In genomic region chr2:122313536-122313935, GRCm38 (mm10) we compare ENCODE assay signal across 10 mouse cellular contexts. TPM values are rescaled to one million over a fixed set of nuclear protein-coding genes. Genes with fewer than 3 reads are reported as not detected.
DNase-seq lines count a peak whose midpoint lies in the region; ATAC-seq and TF ChIP-seq lines count a peak whose summit lies in the region.
"Had no signal": no experiment of that assay in that cellular context is flagged by ENCODE, and none has a peak within 500 bp of the region (broad histone marks: within the 10 kb centered on the region; RNA-seq: fewer than 3 reads in every experiment).

Duoxa1 (minus strand) TSS chr2:122313730.

- TF ChIP-seq POLR2A in kidney, adult 2 months (IDR thresholded peaks at IDR 0.05; ENCODE audit: low read depth, low read length): no peak

- no peak for DNase-seq in layer of hippocampus, adult 2 months (ENCODE audit: low spot score in 2 of 2)
- DNase-seq in layer of hippocampus, postnatal 25 days (ENCODE audit: extremely low spot score in 1 of 2, low spot score in 1 of 2): no peak
- DNase-seq in neural tube, embryonic 11.5 days (ENCODE audit: low spot score): no peak
- DNase-seq in layer of hippocampus, postnatal 14 days (ENCODE audit: low spot score in 2 of 2): no peak
- DNase-seq in cerebellum, adult 11-12 months: no peak
- no peak for DNase-seq in kidney, adult 2 months
- DNase-seq: right cerebral cortex, postnatal 4 days had no signal

- 0 out of 2 replicates have a peak within 1 kb of the TSS, but pooled peaks have one; percentile 21 for H3K9ac ChIP-seq in embryonic facial prominence, embryonic 15.5 days
- H3K9ac ChIP-seq in intestine, embryonic 16.5 days (ENCODE audit: low read depth, low read length): 0 out of 2 replicates have a peak within 1 kb of the TSS, but pooled peaks have one; percentile 32
- H3K9ac ChIP-seq in neural tube, embryonic 11.5 days (ENCODE audit: low read length): no peak within 1 kb of the TSS

- no peak within 1 kb of the TSS for H3K27ac ChIP-seq in layer of hippocampus, adult 2 months
- H3K27ac ChIP-seq in embryonic facial prominence, embryonic 15.5 days (replicated peaks): no peak within 1 kb of the TSS
- H3K27ac ChIP-seq in intestine, embryonic 16.5 days (ENCODE audit: low read length): no peak within 1 kb of the TSS
- H3K27ac ChIP-seq in neural tube, embryonic 11.5 days (ENCODE audit: low read depth, low read length): no peak within 1 kb of the TSS
- no peak within 1 kb of the TSS for H3K27ac ChIP-seq in kidney, adult 2 months (ENCODE audit: insufficient read depth, low read depth, low read length)

- H3K9me3 ChIP-seq in embryonic facial prominence, embryonic 15.5 days (replicated peaks): no peaks in the 10 kb centered on the region
- H3K9me3 ChIP-seq in intestine, embryonic 16.5 days (ENCODE audit: control insufficient read depth, low read length): no peaks in the 10 kb centered on the region
- no peaks in the 10 kb centered on the region for H3K9me3 ChIP-seq in neural tube, embryonic 11.5 days (ENCODE audit: control insufficient read depth, low read length)

- no peak for TF ChIP-seq CTCF in layer of hippocampus, adult 2 months (conservative IDR thresholded peaks at IDR 0.05)
- no peak for TF ChIP-seq CTCF in kidney, adult 2 months (conservative IDR thresholded peaks at IDR 0.05; ENCODE audit: insufficient read depth, insufficient read length, low read depth, low read length)

- peaks cover 49% of the 10 kb centered on the region for H3K27me3 ChIP-seq in embryonic facial prominence, embryonic 15.5 days
- H3K27me3 ChIP-seq in intestine, embryonic 16.5 days (replicated peaks; ENCODE audit: control insufficient read depth, insufficient read depth, low read length): peaks cover 27% of the 10 kb centered on the region
- peaks cover 22% of the 10 kb centered on the region for H3K27me3 ChIP-seq in neural tube, embryonic 11.5 days (ENCODE audit: control insufficient read depth, insufficient read depth, low read length)
- no peaks in the 10 kb centered on the region for H3K27me3 ChIP-seq in kidney, adult 2 months (replicated peaks; ENCODE audit: control insufficient read depth, insufficient read depth, low read length)

- 2% methylated on average over 24 of the region's 24 CpGs for WGBS in embryonic facial prominence, embryonic 15.5 days
- 4% methylated on average over 24 of the region's 24 CpGs for WGBS in intestine, embryonic 16.5 days
- WGBS in neural tube, embryonic 11.5 days: 4% methylated on average over 24 of the region's 24 CpGs
- WGBS in kidney, adult 2 months: 6% methylated on average over 24 of the region's 24 CpGs

- H3K4me2 ChIP-seq in embryonic facial prominence, embryonic 15.5 days (replicated peaks): peak within 1 kb of the TSS; percentile 61
- H3K4me2 ChIP-seq in intestine, embryonic 16.5 days (ENCODE audit: low read depth, low read length): peak within 1 kb of the TSS; percentile 57
- peak within 1 kb of the TSS; percentile 9; the same call in 1 of the 2 replicates for H3K4me2 ChIP-seq in neural tube, embryonic 11.5 days (ENCODE audit: low read depth)

- H3K4me1 ChIP-seq in embryonic facial prominence, embryonic 15.5 days: peaks cover 13% of the 10 kb centered on the region
- H3K4me1 ChIP-seq in intestine, embryonic 16.5 days (ENCODE audit: control insufficient read depth, insufficient read depth, low read length): peaks cover 9% of the 10 kb centered on the region; the same call in 1 of the 2 replicates
- H3K4me1 ChIP-seq in neural tube, embryonic 11.5 days (ENCODE audit: control insufficient read depth, insufficient read depth, low read length): no peaks in the 10 kb centered on the region
- H3K4me1 ChIP-seq in kidney, adult 2 months (ENCODE audit: control insufficient read depth, insufficient read depth, low read length): peaks cover 4% of the 10 kb centered on the region; the same call in 1 of the 2 replicates

- H3K36me3 ChIP-seq in embryonic facial prominence, embryonic 15.5 days: no peaks in the 10 kb centered on the region
- no peaks in the 10 kb centered on the region for H3K36me3 ChIP-seq in intestine, embryonic 16.5 days (ENCODE audit: control insufficient read depth, insufficient read depth, low read length)
- H3K36me3 ChIP-seq in neural tube, embryonic 11.5 days (ENCODE audit: control insufficient read depth, insufficient read depth, low read length): no peaks in the 10 kb centered on the region
- H3K36me3 ChIP-seq in kidney, adult 2 months (ENCODE audit: control insufficient read depth, insufficient read depth, low read length): no peaks in the 10 kb centered on the region

- peak within 1 kb of the TSS; percentile 30; the same call in 1 of the 2 replicates for H3K4me3 ChIP-seq in layer of hippocampus, adult 2 months
- peak within 1 kb of the TSS; percentile 36 for H3K4me3 ChIP-seq in embryonic facial prominence, embryonic 15.5 days (replicated peaks)
- H3K4me3 ChIP-seq in intestine, embryonic 16.5 days (ENCODE audit: low read length): peak within 1 kb of the TSS; percentile 41
- H3K4me3 ChIP-seq in neural tube, embryonic 11.5 days (ENCODE audit: low read depth, low read length): peak within 1 kb of the TSS; percentile 6
- no peak within 1 kb of the TSS for H3K4me3 ChIP-seq in kidney, adult 2 months (ENCODE audit: insufficient read depth, low read depth, low read length)

- ATAC-seq in embryonic facial prominence, embryonic 15.5 days (ENCODE audit: insufficient number of reproducible peaks, low FRiP score, low TSS enrichment, low read depth): 0 out of 2 replicates have a peak, but pooled peaks have one; percentile 17
- ATAC-seq in intestine, embryonic 16.5 days: peak; percentile 38; the same call in 1 of the 2 replicates
- no peak for ATAC-seq in neural tube, embryonic 11.5 days (ENCODE audit: insufficient read depth, low FRiP score, low TSS enrichment)

RNA-seq across cellular contexts. Expression of gene Duoxa1, which starts in this region (rescaled TPM):
- not detected for total RNA-seq in layer of hippocampus, adult 2 months (2021)
- total RNA-seq in layer of hippocampus, postnatal 25 days (2021): not detected
- polyA plus RNA-seq in embryonic facial prominence, embryonic 15.5 days (2015; fragmentation: Nextera tagmentation; extraction: Ambion mirVana): 6.6 and 7.6 TPM in 2 replicates
- polyA plus RNA-seq in intestine, embryonic 16.5 days (2015; fragmentation: Nextera tagmentation; extraction: Ambion mirVana): not detected in 2 replicates
- not detected in 2 replicates for polyA plus RNA-seq in neural tube, embryonic 11.5 days (2014; fragmentation: Nextera tagmentation; extraction: Ambion mirVana)
- total RNA-seq in layer of hippocampus, postnatal 14 days (2021): not detected
- 0.28 and 0.35 TPM in 2 replicates for polyA plus RNA-seq in kidney, adult 2 months (2012; rRNA removed)
- total RNA-seq: hematopoietic stem cell, adult 5-6 weeks had no signal

Comparison
In these comparisons a context has a peak if more than half of its experiments do, and no peak if none do; other contexts are left out.
1. Peak in ATAC-seq, H3K4me3 ChIP-seq, H3K9ac ChIP-seq and H3K4me2 ChIP-seq in intestine, embryonic 16.5 days; RNA of the gene not detected or under 1 TPM.
2. H3K4me2 ChIP-seq: peak in every context shown above with its lines; median percentile 61 in embryonic facial prominence, embryonic 15.5 days; 57 in intestine, embryonic 16.5 days; 9 in neural tube, embryonic 11.5 days.